Mouse (Mus musculus) neural tube, embryonic 11.5 days (tissue): ENCODE measurements around the gene 9530068E07Rik. TPM values are rescaled to one million over a fixed set of nuclear protein-coding genes. Genes with fewer than 3 reads are reported as not detected.

Experiments
- ATAC-seq: fragments of 200-750 bp; cut with Nextera tagmentation; 2 replicates; pipeline ENCODE4 v1.8.0; 2017; ENCODE audit warnings: moderate number of reproducible peaks, mild to moderate bottlenecking, moderate TSS enrichment, moderate library complexity; ENCODE audit not compliant: insufficient read depth, low FRiP score, low TSS enrichment
- DNase-seq: peaks from one replicate; pipeline ENCODE4 v3.0.0-alpha.2; 2015; ENCODE audit warnings: low spot score
- H3K27ac ChIP-seq: fragments of 300-500 bp; sonication (generic); 2 replicates; pipeline ENCODE4 v1.5.1; 2014; ENCODE audit warnings: low read depth, mild to moderate bottlenecking, low read length
- H3K27me3 ChIP-seq: fragments of 300-500 bp; sonication (generic); 2 replicates; pipeline ENCODE4 v1.6.1; 2014; ENCODE audit warnings: mild to moderate bottlenecking, low read length, mixed read lengths; ENCODE audit not compliant: control insufficient read depth, insufficient read depth
- H3K36me3 ChIP-seq: fragments of 300-500 bp; sonication (generic); 2 replicates; pipeline ENCODE4 v1.6.1; 2014; ENCODE audit warnings: mild to moderate bottlenecking, low read length, moderate library complexity, mixed read lengths; ENCODE audit not compliant: control insufficient read depth, insufficient read depth
- H3K4me1 ChIP-seq: fragments of 300-500 bp; sonication (generic); 2 replicates; pipeline ENCODE4 v1.6.1; 2014; ENCODE audit warnings: low read length, mixed read lengths; ENCODE audit not compliant: control insufficient read depth, insufficient read depth
- H3K4me2 ChIP-seq: fragments of 300-500 bp; sonication (generic); 2 replicates; pipeline ENCODE4 v1.6.1; 2014; ENCODE audit warnings: low read depth, mild to moderate bottlenecking, moderate library complexity
- H3K4me3 ChIP-seq: fragments of 300-500 bp; sonication (generic); 2 replicates; pipeline ENCODE4 v1.5.1; 2014; ENCODE audit warnings: low read depth, low read length
- H3K9ac ChIP-seq: fragments of 300-500 bp; sonication (generic); 2 replicates; pipeline ENCODE4 v1.6.1; 2014; ENCODE audit warnings: mild to moderate bottlenecking, low read length
- H3K9me3 ChIP-seq: fragments of 300-500 bp; sonication (generic); 2 replicates; pipeline ENCODE4 v1.6.1; 2016; ENCODE audit warnings: low read length; ENCODE audit not compliant: control insufficient read depth
- WGBS: fragments of 180-500 bp; shearing (Covaris S2); extraction: QIAGEN DNeasy Blood & Tissue Kit; methylation state at CpG from one replicate; pipeline ENCODE4 v1.1.7; 2014; 5-methylcytosine and 5-hydroxymethylcytosine counted together
- polyA plus RNA-seq: library from polyadenylated mRNA; unstranded; fragments of >200 nt; fragmentation: Nextera tagmentation; extraction: Ambion mirVana; gene quantifications from 2 replicates; pipeline ENCODE4 v1.2.1, GENCODE M21; 2014

The 9530068E07Rik gene
- polyA plus RNA-seq, 1 experiment from 2014 or later = 185 TPM

- Histone ChIP-seq H3K9ac (no peak overlapping the region), H3K27ac (no peak overlapping the region), H3K4me3 (no peak overlapping the region), H3K27me3 (no peaks in the 10 kb centered on the region), H3K4me1 (no peaks in the 10 kb centered on the region; the same call in 1 of the 2 replicates), H3K9me3 (no peaks in the 10 kb centered on the region; the same call in 1 of the 2 replicates), H3K36me3 (no peaks in the 10 kb centered on the region), H3K4me2 (no peak overlapping the region)
- peak; percentile 40 for DNase-seq
- peak; percentile 72 for ATAC-seq
- 23% methylated on average over 4 of the region's 4 CpGs for WGBS
These were observed 51.0 kb downstream of the 9530068E07Rik start for GRCm38 (mm10) chr11:52447242-52447641.

GRCm38 (mm10) chr11:52449004-52449403 is 52.8 kb downstream of the 9530068E07Rik start:
- Histone ChIP-seq H3K9me3 (no peaks in the 10 kb centered on the region), H3K27ac (no peak overlapping the region), H3K27me3 (no peaks in the 10 kb centered on the region), H3K9ac (no peak overlapping the region), H3K36me3 (no peaks in the 10 kb centered on the region), H3K4me1 (no peaks in the 10 kb centered on the region; the same call in 1 of the 2 replicates), H3K4me3 (no peak overlapping the region), H3K4me2 (no peak overlapping the region)
- ATAC-seq (no peak), DNase-seq (no peak)
- 49% methylated on average over 3 of the region's 3 CpGs for WGBS

- Histone ChIP-seq H3K36me3 (no peaks in the 10 kb centered on the region), H3K4me3 (no peak overlapping the region), H3K27me3 (no peaks in the 10 kb centered on the region), H3K9ac (no peak overlapping the region), H3K4me2 (no peak overlapping the region), H3K9me3 (no peaks in the 10 kb centered on the region), H3K27ac (no peak overlapping the region), H3K4me1 (no peaks in the 10 kb centered on the region)
- ATAC-seq = no peak
- no peak for DNase-seq
- 65% methylated on average over 5 of the region's 5 CpGs for WGBS
These were observed 62.1 kb downstream of the 9530068E07Rik start for GRCm38 (mm10) chr11:52458281-52458680.

Other genes starting within 250 kb of the 9530068E07Rik start
- not detected in 2 replicates for gene Olfr1371, start 182.4 kb upstream of the 9530068E07Rik start, polyA plus RNA-seq
- gene Skp1a, start 164.4 kb upstream of the 9530068E07Rik start, polyA plus RNA-seq = 915 and 972 TPM in 2 replicates
- 10.6 and 12.7 TPM in 2 replicates for gene Tcf7, start 113.4 kb upstream of the 9530068E07Rik start, polyA plus RNA-seq
- gene Vdac1, start 35.6 kb upstream of the 9530068E07Rik start, polyA plus RNA-seq = 211 and 220 TPM in 2 replicates